Mouse (Mus musculus): ENCODE measurements at regions not wholly inside any gene's neighbourhood (a gene's known extent, or its start where the extent isn't known, plus 50 kb on each side); places are given as distances from the start of the nearest gene placed in this dataset.

DNA sequence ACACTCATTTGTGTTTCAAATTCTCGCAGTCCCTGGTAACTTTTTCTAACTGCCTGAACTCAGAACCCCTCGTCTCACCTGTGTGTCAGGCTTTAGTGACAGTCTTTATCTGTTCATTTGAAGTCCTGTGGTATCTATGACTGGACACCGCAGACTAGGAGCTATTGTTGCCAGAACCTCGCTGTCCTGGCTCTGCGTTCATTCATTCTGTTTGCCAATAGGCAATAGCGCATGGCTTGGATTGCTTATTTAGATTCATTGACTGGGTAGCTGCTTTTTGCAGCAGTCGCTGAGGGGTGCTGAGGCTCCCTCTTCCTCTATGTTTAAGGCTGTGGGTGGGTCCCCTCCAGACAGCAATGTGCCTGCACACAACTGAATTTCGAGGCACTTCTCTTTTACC is 144.6 kb upstream of the Cops8 start:
- no peak for DNase-seq (ENCODE audit: low spot score)

DNA sequence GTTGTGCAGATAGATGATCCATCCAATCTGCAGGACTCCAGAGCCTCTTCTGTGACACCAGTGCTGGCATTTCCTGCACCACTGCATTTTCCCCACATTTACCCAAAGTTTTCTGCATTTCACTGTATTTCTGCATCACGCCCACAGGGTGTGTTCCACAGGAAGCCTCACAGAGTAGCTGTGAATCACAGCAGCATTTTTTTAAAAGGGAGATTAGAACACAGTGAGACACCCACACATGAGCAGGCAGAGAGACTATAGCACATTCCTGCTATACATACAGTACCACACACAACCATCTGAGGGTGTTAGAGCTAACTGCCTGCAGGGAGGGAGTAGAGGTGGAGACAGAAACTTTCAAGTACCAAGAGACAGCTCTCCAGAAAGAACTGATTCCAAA is 141.1 kb upstream of the Cops8 start:
- no peak for DNase-seq (ENCODE audit: low spot score)

DNA sequence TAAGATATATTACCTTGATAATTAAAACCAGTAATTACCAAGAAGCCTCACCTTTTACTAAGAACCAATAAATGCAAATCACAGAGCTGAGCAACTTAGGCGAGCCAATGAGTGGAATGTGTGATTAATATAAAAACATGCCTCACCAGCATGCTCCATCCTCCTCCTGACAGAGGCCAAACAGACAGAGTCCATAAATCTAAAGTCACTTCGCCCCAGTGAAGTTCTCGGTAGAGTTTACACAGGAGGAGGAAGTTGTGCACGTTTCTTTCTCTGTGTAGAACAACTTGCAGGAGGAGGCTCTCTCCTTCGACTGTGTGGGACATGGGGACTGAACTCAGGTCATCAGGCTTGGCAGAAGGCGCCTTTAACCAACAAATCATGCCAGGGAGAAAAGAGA is 139.5 kb upstream of the Cops8 start:
- DNase-seq (ENCODE audit: low spot score) = no peak

DNA sequence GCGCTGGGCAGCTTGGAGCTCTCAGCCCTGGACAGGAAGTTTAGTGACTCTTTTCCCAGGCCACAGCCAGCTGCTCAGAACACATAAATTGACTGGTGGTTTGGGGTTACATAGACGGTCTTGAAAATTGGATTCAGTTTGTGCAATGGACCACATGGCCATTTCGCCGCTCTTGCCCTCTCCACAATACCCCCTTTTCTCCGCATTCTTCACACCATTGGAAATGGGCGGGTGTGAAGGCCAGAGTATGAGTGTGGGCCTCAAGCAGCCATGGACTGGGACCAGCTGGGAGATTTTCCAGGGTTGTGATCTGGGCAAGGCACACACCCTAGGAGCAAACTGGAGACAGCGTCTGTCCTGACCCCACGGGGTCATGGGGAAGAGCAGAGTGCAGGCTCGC is 135.1 kb upstream of the Cops8 start:
- DNase-seq (ENCODE audit: low spot score) = no peak

DNA sequence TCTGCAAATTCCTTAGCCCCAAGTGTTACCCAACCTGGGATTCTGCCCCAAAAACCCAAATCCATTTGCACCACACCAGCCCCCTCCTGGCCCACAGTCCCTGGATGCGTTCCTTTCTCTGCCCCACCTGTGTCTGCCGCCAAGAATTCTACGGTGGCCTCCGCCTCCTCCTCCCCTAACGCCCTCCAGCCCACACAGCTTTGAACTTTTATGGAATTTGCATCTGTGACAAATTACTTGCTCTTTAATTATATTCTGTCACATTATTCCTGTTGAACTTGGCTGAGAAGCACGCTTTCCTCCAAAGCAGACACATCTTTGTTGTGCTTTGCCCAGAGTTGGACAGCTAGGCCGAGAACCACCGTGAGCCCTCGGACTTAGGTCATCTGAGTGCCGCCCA is 131.8 kb upstream of the Cops8 start:
- no peak for DNase-seq (ENCODE audit: low spot score)

DNA sequence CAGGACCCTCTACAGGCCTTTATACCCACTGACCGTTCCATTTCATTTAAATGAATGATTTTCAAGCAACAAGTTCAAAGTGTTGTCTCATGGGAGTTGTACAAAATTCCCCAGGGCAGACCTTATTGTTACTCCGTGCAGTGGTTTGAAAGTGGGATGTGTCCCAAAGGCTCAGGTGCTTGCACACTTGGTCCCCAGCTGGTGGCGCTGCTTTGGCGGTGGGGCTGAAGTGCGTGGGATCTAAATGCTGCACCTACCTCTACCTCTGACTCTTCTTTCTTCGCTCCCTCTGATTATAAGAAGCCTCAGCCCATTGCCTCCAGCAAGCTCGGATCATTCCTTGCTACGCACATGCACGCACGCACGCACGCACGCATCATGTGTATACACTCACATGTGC is 131.0 kb upstream of the Cops8 start:
- no peak for DNase-seq (ENCODE audit: low spot score)

DNA sequence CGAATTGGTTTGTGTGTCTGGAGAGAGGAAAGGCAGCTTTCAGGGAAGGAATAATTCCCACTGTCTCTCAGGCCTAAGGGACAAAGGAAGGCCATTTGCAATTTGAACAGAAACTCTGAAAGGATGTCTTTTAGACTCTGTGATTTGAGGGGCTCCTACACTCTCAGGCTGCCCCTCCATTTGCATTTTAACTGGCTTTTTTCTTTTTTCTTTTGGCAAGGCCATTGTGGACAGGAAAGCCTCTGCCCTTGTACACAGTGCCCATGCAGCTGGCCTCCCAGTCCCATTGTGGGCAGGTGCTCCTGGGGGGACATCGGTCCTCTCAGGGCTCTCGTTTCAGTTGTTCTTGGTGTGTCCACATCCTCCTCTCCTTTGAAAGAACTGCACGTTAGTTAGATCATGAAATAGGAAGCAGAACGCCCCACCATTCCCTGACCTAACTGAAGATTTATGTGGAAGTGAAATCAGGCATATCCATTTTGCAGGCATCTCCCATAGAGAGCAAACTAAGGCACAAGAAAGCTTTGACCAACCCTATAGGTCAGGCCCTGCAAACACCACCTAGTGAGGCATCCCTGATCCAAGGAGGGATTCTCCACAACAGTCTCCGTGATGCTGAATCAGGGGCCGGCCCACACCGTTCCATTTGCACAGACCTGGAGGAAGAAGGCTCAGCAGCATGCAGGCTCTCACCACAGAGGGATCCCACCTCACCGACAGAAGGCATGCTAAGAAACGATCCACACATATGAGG is 127.5 kb upstream of the Cops8 start:
- DNase-seq (ENCODE audit: low spot score) = no peak

DNA sequence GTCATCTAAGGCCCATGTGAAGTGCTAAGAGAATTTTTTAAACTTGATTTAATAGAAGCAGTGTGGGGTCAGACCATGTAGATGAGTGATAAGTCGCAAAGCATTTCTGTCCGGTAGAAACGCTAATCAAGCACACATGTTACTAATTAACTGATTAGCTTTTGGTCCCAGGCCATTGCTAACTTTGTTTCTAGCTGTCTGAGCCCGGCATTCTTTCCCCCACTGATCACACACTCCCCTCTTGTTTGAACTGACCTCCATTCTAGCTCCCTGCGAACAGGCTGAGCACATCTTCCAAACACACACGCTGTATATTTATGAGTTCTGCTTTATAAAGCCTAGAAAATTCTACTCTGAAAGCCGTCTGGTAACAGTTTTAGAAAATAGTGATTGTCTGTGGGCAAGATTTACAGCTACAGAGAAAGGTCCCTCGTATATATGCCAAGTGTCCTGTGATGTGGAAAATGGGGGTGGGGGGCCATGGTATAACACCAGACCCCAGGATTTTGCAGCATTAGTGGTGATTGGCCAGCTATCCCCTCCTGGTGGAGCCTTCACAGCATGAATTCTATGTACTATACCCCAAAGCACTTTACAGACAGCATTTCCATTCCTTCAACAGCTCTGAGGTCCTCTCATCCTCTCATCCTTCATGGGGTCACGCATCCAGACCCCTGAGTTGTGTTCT is 126.1 kb upstream of the Cops8 start:
- DNase-seq (ENCODE audit: low spot score) = no peak

DNA sequence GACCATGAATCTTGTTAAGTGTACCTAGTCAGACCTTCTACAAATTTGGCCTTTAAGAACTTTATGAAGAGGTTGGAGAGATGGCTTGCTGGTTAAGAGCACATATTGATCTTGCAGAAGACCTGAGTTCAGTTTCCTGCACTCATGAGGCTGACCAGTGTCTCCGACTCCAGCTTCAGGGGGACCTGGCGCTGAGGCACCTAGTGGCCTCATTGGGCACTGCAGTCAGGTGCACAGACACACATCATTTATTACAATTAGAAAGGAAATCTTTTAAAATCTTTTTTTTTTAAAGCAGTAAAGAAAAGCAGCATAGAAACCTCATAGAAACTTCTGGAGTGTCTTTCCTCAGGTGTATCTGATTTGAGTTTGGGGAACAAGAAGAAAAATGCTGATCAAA is 123.9 kb upstream of the Cops8 start:
- DNase-seq (ENCODE audit: low spot score) = no peak

DNA sequence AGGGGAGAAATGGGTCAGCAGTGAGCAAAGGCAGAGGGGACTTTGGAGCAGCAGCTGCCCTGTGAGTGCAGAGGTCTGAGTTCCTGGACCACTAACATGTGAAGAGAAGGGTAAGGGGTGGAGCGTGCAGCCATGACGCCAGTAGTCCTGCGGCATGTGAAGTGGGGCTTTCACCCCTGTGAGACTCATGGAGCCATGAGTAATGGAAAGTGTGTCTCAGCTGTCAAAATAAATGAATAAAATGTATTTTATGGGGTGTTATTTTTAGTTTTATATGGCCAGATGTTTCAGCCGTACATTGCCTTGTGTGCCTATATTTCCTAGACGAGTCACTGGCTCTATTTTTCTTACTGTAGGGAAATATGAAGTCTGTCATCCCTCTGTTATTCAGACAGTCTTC is 121.5 kb upstream of the Cops8 start:
- no peak for DNase-seq (ENCODE audit: low spot score)

DNA sequence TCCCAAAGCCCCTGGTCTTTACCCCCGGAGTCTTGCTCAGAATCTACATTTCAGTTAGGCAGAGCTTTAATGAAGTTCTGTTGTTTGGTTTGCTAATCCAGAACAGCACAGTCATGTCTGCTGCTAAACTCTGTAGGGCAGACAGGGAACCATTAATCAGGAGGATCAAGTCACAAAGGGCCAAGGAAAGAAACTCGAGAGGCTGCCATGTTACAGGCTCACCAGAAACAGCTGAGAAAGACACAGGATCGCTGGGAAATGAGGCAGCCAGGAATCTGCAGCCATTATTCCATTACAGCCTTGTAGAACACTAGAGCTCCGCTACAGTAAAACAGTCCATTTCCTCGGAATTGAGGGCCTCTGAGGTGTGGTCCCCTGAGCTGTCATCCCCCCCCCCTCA is 121.1 kb upstream of the Cops8 start:
- DNase-seq (ENCODE audit: low spot score) = no peak

DNA sequence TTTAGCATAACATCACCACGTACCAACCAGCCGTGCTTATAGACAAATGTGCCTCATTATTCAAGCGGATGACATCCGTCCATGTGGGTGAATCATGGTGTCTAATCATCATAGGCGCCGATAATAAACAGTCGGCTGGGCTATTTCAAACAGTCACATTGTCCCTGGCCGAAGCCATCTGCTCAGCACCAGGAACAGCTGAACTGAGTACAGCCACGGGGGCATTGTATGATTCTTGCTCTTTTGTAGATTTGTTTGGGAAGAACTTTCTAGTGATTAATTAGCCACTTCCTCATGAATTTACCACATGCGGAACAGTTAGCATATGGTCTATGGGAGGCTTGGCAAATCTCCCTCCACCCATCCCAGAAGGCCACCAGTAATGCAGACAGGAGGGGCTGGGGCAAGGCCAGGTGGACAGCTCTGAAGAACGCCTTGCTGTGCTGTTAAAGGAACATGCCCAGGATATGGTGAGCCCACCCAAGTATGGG is 116.4 kb upstream of the Cops8 start:
- no peak for DNase-seq (ENCODE audit: low spot score)

DNA sequence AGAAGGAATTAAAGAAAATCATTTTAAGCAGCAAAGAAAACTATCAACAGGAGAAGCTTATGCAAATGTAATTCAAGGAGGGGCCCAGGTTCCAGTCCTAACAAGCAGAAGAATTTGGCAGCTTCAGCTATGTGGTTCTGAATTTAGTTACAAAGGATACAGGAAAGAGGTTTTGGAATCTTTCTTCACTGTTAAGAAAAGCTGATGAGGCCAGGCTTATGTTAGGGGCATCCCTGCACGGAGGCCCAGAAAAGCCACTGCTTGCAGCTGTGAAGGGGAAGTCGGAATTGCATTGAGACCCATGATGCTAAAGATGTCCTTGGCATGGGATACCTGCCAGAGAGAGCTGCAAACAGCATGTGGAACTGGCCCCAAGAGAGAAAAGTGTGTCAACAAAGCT is 114.9 kb upstream of the Cops8 start:
- DNase-seq (ENCODE audit: low spot score) = no peak

DNA sequence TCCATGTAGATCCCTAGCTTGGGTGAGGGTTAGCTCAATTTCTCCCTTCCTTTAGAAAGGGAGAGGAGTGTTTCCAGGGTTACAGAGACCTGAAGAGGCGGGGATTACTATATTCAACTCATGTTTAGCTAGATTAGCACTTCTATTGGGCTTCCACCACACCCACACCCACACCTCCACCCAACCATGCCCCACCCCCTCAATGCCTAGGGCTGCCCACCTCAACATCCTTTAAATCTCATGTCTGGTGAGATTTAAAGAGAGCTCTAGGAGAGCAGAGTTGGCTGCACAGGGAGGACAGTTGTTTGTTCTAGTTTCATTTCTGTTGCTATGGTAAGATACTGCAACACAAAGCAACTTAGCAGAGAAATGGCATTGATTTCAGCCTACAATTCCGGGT is 113.8 kb upstream of the Cops8 start:
- no peak for DNase-seq (ENCODE audit: low spot score)

DNA sequence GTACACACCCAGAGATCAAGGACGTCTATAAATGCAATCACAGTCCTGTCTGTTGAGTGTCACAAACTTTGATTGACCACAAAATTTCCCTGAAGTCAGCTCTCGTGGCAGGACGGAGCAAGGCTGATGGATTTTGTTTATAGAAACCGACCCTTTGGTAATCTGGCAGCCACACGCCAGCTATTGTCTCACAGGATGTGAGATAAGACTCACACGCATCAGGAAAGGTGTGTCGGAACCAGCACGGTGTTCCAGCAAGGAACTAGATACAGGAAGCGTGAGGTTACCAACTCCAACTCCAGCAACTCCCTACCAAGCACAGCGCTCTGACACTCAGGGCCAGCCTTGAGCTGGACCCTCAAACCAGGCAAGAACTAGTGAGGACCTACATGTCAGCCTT is 112.4 kb upstream of the Cops8 start:
- DNase-seq (ENCODE audit: low spot score) = no peak

DNA sequence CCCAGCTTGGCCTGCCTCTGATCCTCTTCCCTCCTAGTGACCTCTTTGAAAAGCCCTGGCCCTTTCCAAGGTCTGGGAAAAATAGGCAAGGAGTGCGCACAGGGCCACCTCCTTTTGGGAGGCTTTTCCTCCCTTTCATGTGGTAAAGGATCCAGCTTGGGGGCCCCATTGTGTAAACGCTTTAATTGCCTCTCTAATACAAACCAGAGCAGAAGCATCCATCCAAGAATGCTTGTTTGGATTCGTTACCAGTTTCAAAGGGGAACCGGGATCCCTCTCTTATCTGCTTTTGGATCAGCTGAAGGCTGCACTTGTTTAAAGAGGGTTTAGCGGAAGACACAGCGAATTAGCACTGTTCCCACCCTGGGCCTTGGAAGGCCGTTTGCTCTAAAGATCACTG is 109.3 kb upstream of the Cops8 start:
- DNase-seq (ENCODE audit: low spot score) = no peak

DNA sequence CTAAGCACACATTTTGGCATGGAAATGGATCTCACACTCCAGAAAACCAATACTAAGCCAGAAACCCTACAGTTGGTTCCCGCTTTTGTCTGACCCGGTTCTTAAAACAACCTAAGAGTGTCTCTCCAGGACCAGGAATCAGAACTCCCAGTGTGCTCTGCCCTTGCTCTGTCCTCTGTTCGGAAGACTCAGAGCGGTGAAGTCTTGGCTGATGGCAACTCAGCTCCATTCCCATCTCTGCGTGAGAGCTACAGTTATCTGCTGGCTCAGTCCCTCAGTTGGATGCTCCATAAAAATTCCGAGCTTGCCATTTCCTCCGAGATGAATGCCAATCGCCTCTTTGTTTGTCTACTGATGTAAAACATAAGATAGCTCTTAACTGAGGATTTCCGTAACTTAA is 107.6 kb upstream of the Cops8 start:
- no peak for DNase-seq (ENCODE audit: low spot score)

DNA sequence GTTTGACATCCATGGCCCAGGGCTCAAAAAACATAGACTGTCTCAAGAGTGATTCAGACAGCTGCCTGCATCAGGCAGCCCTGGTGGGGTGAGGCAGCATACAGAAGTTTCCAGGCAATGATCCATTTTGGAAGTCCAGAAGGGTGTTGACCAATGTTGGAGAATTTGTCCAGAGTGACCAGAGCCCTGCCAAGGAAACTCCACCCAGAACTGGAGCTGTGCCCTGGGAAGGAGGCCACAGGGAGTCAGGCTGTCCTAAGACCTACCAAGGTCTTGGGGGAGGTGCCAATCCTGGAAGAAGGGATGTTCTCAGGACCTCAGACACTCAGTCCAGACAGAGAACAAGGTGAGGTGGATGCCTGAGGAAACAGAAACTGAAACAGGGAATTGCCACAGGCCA is 105.2 kb upstream of the Cops8 start:
- no peak for DNase-seq (ENCODE audit: low spot score)

DNA sequence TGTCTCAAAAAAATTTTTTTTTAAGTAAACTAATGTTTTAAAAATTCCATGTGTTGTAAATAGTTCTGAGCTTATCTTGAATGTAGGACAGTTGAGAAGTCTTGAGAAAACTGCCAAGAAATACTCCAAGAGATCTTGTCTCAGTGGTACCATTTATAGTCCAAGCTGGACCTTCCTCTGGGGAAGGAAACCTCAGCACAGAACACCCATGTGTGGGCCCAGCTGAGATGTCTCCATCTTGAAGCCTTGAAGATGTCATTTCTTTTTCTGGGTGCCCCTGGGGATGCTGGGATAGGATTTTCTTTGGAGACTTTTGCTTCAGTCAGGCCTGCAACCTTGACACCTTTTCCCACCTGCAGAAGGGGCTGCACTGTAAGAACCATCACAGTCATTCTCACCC is 101.4 kb upstream of the Cops8 start:
- no peak for DNase-seq (ENCODE audit: low spot score)

DNA sequence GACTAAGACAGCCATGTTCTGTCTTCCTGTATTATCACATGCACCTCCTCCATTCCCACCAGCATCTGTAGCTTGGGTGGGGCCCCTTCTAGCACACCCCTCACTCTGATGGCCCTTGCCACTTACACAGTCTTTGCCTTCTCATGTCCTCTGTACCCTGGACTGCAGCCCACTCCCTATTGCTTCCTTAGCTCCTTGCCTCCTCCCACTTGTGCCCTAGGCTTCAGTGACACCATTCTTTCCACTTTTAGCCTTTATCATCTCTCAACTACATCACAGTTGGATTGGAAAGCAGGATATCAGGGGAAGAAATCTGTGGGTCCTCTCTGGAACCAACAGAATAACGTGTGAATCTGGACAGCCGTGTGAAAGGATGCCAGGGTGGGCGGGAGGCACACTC is 100.4 kb upstream of the Cops8 start:
- no peak for DNase-seq (ENCODE audit: low spot score)

DNA sequence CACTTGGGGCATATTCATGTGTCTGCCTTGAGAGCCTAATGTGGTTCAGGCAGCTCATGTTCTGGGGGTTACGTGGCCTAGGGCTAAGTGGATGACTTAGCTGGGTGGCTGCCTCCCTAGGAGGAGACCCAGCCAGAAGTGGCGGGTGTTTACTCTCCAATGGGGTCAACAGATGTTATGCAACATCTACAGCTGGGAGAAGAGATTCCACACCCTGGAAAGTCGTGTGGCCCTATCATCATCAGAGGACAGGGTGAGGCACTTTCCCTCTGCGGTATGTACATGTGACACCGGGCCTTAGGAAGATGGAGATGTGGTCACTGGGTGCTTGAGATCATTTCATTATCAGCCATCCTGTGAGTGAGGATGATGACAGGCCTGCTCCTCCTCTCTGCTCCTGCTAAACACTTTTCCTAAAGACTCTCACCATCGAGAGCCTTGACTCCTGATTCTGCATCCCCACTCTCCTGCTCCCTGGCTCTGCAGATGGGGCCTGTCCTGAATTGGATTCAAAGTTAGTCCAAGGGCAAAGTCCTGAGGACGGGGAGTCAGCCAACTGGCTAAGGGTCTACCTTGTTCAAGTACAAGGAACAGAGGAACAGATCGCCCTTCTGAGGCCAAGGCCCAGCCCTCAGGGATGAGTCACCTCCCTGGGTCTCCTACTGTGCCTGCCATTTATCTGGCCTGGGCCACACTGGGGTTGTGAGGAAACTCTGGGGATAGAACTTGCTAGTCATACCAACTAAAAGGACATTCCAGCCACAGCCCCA is 99.8 kb upstream of the Cops8 start:
- DNase-seq (ENCODE audit: low spot score) = no peak

DNA sequence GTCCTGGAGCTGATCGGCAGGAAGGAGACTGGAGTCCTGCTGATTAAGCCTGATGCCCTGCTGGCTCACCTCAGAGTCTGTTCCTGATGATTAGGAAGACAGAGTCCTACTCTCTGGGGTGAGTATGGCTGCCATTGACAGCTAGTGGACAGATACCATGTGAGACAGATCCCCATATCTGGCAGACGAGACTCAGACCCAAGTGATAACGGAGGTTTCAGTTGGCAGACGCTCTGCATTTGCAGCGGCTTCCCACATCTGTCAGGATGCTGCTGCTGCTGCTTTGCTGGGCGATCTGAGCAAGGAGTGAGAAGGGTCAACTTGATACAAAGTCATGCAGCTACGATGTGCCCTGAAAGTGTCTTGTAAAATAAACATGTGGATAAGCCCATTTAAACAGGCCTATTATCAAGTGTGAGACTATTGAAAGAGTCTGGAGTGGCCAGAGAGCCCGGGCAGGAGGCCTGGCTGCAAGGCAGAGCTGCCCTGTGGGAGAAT is 98.1 kb upstream of the Cops8 start:
- no peak for DNase-seq (ENCODE audit: low spot score)

DNA sequence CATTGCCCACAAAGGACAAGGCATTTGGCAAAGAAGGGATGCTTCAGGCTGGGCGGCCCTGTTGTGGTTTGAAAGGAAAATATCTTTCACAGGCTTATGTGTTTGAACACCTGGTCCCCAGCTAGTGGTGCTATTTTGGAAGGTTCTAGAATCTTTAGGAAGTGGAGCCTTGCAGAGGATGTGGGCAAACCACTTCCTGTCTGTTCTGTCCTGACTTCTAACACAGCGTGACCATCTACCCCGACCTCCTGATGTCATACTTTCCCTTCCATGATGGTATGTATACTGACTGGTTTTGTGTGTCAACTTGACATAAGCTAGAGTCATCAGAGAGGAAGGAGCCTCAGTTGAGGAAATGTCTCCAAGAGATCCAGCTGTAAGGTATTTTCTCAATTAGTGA is 97.2 kb upstream of the Cops8 start:
- DNase-seq (ENCODE audit: low spot score) = no peak

All from urinary bladder, postnatal 10 days (tissue).